Mouse (Mus musculus): ENCODE data around the gene Gale.

Gene Gale

DNA sequence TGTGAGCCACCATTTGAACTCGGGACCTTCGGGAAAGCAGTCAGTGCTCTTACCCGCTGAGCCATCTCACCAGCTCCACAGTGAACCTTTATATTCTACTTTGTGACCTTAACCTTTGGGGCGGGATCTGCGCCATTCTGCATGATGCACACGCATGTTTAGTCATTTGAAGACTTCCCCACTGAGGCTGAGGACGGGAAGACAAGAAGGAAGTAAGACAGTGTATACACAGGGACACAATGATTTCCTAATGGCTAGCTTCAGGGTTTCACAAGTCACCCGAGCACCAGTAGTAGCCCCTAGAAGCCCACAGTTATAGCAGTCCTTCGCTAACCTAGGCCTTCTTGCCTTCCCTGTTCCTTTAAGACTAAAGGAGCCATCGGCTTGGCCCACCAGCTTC is 17.8 kb upstream of the Gale start:
- DNase-seq = no peak

DNA sequence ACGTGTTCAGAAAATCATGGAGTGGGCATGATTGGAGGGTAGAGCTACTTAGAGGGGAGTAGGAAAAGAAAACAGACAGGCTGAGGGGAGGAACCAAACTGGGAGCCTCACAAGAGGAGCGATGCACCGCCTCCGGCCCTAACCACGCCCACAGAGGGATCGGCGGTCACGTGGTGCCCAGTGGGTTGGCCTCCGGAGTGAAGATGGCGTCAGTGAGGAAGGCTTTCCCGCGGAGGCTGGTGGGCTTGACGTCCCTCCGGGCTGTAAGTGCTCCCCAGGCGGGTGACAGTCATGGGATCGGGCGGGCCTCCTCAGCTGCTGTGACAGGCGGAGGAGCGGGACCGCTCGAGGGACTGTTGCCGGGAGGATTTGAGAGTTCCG is 17.3 kb upstream of the Gale start, which contains the start of gene Hmgcl:
Gene Hmgcl (plus strand): TSS at position 171 of the 381 bp plus-strand sequence.
- peak; percentile 96 for DNase-seq

DNA sequence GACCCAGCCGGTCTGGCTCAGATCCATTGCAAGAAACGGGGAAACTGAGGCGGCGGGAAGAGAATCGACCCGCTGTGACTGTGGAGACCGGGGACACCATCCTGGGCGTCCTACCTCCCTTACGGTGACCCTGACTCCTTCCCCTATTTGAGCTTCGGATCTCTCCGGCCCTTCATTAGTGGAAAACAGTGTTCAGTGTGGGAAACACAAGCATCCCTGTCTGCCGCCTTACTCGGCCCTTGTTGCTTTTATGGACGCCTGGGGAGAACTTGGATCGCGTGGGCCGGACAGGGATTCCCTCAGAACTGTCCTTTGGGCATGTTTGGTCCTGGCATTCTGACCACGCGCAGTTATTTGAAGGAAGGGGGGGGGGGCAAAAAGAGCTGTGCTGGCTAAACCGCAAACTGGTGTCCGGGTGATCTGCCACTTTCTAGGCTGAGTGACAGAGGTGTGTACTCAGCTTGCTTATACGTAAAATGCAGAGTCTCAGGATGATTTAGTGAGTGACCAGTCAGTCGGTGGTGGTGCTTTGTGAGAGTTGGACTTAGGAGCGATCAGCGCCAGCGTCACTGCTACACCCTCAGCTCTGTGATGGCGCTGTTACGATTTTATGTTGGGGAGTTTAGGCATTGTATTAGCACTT is 16.7 kb upstream of the Gale start:
- no peak for DNase-seq

DNA sequence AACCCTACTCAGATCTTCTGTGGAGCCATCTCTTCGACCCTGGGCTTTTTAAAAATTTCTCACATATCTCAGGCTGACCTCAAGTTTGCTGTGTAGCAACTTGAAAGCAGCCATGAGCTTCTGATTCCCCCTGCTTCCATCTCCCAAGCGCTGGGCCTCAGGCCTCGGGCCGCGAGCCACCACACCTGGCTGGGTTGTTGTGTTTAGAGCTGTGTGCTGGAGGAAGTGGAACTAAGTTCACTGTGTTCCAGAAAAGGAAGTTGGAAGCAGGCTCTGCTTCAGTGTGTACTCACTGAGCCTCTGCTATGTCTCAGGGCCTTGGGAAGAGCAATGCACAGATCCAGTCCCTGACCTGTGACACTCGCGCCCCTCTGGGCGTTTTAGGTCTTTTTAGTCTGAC is 15.4 kb upstream of the Gale start:
- no peak for DNase-seq

DNA sequence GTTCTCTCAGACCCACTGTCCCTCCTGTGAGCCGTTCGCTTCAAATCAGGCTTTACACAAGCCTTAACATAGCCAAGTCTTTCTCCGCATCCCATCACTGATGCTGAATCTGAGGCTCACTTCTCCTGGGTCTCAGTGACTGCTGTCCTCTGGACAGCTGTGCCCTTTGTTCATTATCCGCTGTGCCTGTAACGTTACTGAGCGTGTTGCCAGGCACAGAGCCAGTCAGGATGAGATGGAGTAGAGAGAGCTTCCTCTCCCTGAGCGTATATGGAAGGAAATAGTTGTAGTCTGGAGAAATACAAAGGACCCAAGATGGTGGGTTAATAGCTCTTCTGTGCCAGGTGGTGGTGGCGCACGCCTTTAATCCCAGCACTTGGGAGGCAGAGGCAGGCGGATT is 14.1 kb upstream of the Gale start:
- DNase-seq = no peak

DNA sequence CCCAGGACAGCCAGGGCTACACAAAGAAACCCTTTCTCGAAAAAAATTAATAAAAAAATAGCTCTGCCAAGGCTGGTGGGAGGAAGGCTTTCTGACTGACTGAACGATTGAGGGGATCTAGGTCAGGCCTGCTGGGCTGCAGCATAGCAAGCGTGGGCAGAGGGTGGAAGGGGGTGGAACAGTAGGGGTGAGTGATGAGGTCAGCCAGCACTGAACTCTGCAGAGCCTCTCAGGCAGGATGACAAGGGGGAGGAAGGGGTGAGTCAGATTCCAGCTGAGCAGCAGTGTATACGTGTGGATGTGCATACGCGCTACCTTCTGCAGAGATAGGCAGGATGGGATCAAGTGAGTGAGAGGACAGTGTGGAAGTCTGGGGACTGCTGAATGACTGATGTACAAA is 13.6 kb upstream of the Gale start:
- no peak for DNase-seq

DNA sequence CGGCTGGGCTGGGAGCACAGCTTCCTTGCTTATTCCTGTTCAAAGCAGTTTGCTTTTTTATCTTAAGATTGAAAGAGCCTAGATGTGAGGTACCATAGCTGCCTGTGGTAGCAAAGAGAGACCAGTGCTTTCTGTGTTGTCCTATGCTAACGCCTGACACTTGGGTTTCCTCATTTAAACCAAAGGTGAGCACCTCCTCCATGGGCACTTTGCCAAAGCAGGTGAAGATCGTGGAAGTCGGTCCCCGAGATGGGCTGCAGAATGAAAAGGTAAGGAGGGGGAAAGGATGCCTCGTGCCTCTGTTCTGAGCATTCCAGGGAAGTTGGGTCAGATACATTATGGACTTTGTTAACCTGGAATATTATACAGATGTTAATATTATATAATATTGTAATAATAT is 13.2 kb upstream of the Gale start:
- DNase-seq = no peak

DNA sequence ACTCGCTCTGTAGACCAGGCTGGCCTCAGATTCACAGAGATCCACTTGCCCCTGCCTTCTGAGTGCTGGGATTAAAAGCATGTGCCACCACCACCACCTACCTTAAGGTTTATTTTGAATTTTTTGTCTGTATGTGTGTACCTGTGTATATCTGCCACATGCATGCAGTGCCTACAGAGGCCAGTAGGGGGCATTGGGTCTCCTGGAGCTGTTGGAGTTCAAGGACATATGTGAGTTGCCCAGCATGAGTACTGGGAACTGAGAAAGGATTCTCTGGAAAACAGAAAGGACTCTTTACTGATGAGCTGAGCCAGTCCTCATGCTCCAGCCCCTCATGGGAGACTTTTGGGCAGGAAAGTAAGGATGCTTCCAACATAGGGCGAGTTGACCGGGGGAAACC is 12.0 kb upstream of the Gale start:
- no peak for DNase-seq

DNA sequence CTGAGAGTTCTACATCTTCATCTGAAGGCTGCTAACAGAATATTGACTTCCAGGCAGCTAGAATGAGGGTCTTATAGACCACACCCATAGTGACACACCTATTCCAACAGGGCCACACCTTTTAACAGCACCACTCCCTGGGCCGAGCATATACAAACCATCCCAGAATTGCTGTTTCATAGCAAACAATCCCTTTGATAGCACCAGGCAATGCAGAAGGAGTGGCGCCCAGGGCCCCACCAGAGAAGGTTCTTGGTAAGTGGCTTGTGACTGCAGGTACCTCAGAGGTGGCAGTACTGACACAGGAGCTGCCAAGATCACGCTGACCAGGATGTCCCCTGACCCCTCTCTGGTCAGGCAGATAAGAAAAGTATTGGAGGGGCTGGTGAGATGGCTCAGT is 10.3 kb upstream of the Gale start:
- DNase-seq = no peak

DNA sequence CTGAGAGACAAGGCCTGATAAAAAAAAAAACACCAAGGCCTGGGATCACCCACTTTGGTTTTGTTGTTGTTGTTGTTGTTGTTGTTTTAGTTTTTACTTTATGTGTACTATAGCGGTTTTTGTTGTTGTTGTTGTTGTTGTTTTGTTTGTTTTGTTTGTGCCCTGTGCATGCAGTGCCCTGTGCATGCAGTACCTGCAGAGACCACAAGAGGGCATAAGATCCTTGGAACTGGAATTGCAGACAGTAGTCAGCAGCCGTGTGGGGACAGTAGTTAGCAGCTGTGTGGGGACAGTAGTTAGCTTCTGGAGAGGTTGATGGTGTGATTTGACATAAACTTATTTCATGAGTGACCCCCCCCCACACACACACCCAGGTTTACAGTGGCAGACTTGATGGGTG is 9.3 kb upstream of the Gale start:
- DNase-seq = peak; percentile 86

DNA sequence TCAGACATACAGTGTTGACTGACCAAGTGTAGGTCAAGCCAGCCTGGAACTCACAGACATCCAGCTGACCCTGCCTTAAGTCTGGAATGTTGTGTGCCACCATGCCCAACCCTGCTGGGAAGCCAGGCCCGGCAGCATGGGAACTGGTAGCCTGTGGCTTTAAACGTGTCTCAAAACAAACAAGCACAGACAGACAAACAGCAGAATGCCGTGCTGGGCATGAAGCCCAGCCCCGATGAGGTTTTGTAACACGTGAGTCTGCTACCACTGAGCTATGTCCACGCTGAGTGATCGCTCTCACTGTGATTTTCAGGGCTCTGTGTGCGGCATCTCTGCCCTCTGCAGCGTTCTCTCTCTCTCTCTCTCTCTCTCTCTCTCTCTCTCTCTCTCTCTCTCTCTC is 7.6 kb upstream of the Gale start:
- DNase-seq = no peak

DNA sequence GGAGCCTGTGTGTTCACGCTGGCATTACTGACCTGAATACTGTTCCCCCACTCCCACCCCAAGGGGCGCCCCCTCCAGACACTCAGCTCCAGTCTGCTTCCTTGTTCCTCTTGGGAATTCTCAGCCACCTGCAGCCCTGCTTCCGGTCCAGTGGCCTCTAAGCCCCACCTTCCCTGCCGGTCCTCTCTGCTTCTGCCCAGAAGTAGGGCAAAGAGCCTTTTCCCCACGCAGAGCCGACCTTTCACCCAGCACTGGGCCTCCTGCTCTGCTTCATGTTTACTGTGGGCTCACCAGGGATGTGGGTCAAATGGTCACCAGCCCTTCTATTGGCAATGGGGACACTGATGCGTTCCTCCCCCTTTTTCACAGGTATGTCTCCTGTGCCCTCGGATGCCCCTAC is 5.2 kb upstream of the Gale start:
- peak; percentile 47 for DNase-seq

DNA sequence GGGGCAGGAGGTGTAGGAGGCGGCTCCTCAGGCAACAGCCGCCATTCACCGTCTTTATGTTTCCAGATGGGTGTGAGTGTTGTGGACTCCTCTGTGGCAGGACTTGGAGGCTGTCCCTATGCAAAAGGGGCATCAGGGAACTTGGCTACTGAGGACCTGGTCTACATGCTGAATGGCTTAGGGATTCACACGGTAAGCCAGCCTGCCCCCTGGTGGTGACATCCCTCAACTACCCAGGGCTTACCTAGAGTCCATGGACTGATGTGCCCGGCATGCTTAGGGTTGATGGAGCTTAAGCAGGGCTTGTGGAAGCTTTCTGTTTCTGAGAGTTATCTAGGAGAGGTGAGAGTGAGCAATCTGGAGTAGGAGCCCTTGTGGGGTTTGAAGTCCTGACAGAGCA is 2.8 kb upstream of the Gale start:
- peak; percentile 88 for DNase-seq

DNA sequence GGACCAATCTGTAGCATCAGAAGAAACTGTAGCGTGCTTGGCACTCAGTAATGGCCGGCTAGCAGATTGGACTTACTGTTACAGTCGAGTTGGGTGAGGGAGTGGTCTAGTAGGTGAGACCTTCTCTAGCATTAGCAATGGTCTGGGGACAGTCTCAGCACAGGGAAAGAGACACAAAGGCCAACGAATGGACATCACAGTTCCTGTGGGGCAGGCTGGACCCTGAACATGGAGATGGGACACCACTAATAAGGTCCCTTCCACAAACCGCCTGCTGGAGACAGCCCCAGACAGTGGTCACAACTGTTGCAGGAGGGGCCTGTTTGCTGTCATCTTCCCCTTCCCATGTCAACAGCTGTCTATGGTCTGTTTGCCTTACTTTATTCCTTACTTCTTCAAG is 1.8 kb upstream of the Gale start:
- no peak for DNase-seq

DNA sequence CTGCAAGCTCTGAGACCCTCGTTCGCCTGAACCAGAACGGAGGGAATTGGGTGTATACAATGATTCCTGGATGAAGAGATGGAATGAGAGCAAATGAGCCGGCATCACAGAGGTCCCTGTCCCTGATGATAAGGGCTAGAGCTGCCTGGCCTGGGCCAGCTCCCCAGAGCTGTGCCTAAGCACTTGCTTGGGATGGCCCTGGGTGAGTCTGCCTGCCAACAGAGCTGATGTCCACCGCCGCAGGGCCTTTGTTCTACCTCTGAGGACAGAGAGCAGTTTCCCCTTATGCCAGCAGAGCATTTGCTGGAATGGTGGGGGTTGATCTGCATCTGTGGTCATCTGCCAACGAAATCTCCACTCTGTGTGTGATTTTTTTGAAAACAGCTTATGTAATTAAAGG is 1.3 kb upstream of the Gale start:
- DNase-seq = no peak

DNA sequence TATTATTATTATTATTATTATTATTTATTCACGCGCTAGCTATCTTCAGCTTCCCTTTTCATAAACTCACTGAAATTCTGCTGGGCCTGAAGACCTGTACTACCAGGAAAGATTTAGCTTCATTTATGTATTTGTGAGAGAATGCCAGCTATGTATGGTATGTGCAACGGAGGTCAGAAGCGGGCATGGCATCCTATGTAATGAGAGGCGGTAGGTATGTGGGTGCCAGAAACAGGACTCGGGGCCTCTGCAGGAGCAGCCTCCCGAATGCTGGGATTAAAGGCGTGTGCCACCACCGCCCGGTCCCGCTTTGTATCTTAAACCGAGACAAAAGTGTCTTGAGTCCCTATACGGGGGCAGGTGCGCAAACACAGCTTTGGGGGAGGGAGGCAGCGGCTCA is 581 bp upstream of the Gale start:
- DNase-seq = no peak

DNA sequence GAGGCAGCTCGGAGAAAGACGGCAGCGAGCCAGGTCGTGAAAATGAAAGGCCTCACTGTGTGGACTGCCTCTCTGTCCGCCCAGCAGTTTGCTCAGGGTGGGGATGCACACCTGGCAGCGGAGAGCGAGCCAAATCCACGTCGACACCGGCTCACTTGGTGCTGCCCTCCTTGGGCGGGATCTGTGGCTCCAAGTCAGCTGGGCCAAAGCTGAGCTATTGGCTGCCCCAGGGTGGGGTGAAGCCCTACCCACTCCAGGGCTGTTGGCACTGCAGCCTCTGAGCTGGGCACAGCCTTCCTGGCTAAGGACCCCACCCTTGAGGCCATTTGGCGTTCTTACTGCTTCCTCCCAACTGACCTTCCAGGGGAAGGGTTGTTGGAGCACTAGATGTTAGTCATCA is 899 bp downstream of the Gale start:
- DNase-seq = peak; percentile 65

DNA sequence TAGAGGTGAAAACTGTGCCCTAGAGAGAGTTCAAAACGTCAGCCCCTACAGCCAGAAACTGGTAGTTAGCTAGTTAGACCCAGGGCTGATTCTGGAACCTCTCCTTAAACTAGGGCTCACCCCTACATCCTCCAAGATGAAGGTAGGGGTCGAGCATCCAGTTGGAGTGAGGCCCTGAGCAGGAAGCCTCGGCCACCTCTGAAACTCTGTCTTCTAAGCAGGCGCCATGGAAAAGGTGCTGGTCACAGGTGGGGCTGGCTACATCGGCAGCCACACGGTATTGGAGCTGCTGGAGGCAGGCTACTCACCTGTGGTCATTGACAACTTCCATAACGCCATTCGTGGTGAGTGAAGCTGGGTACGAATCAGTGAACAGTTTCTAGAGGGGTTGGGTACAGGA is 1.6 kb downstream of the Gale start:
- DNase-seq = no peak

DNA sequence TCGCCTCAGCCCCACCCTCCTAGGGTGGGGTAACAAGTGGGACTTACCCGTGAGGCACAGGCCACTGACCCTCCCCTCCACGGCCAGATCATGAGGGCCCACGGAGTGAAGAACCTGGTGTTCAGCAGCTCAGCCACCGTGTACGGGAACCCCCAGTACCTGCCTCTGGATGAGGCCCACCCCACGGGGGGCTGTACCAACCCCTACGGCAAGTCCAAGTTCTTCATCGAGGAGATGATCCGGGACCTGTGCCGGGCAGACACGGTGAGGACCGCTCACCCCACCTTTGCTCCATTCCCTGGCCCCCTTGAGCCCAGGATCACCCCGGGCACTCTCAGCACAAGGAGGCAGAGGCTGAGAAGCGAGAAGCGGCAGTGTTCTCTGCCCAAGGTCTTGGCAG is 2.8 kb downstream of the Gale start:
- no peak for DNase-seq

DNA sequence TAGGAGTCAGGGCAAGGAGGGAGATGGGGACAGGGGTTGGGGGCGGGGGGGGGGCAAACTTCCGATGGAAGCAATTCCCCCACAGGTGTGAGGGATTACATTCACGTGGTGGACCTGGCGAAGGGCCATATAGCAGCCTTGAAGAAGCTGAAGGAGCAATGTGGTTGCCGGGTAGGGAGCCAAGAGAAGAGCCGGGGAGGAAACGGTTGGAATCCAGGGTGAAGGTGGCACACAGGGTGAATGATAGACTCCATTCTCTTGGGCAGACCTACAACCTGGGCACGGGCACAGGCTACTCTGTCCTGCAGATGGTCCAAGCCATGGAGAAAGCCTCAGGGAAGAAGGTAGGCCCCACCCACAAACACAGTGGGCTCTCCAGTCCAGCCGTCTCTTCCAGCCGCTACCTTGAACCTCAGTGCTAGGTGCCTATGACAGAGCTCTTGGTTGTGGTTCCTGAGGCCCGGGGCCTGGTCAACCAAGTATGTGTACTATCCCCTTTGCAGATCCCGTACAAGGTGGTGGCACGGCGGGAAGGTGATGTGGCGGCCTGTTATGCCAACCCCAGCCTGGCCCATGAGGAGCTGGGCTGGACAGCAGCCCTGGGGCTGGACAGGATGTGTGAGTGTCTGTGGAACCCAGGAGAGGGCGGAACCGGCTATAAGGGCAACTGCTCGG is 3.7 kb downstream of the Gale start:
- DNase-seq = no peak

DNA sequence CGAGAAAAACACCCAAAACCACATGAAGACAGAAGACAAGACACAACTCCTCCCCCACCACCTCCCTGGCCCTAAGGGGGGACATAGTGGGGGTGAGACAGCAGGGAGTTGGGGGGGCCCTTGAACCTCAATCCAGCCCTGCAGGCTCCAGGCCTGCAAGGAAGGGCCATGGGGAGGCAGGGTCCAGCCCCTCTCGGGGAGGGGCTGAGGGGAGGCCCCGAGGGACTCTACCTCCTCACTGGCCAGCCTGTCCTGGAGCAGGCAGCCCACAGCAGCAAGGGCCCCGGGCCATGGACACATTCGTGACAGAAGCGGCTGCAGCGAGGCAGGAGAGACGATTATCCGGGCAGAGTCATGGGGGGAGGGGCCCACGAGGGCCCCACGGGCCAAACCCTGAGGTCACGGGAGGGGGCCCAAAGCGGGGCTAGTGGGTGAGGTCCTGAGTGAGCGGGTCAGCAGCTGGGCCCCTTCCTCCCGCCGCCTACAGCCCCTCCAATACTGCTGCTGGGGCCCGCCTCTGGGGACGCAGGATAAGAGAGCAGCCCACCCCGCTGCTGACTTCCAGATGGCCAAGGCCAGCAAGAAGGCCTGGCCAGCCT is 4.8 kb downstream of the Gale start:
- no peak for DNase-seq

DNA sequence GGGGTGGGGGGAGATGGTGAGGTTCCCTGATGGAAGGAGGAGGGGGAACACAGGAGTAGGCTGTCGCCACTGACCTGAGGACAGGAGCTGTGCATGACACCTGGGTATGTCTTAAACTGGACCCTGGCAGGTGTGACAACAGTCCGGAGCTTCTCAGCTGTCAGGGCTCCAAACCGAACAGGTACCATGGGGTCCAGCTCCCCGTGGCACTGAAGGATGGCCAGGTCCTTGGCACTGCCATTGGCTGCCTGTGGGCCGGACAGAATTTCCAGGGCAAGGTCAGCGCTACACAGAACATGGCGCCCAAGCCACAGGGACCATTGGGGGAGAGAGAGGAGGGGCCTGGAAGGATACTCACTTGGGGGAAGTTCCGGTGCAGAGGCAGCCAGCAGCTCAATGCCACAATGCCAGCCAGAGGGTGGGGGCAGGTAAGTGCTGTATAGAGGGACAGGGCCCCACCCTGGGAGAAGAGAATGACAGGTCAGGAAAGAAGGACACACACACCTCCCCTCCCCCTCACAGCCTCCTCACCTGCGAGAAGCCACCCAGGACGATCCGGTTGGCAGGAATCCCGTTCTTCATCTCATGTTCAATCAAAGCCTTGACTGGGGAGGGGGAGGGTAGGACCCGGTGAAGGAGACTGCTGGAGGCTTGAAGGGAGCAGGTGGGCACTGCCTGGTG is 5.7 kb downstream of the Gale start:
- no peak for DNase-seq

DNA sequence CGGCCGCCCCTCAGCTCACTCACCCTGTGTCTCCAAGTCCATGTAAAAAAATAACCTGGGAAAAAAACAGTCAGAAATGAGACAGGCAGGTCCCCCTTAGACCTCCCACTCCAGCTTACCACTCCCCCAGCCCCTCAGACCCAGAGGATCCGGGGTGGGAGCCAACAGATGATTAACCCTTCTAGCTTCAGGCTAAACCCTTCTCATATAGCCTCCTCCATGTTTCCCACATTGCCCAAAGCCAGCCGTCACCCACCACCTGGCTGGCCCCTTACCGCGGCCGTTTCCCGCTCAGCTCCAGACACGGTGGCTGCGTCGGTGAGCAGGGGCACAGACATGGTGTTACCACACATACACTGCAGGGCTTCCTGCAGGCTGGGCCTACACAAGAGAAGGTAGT is 7.1 kb downstream of the Gale start:
- no peak for DNase-seq

Data from liver (tissue).